Mouse (Mus musculus) left cerebral cortex, adult 2 months (tissue): ENCODE measurements around the gene Kiss1r. TPM values are rescaled to one million over a fixed set of nuclear protein-coding genes. Genes with fewer than 3 reads are reported as not detected.

Source experiments
- DNase-seq, 2 experiments: peaks; one replicate each; pipeline ENCODE4 v3.0.0; 2021 to 2022; ENCODE audit warnings: low spot score in 2 of 2, mixed read lengths in 1 of 2; ENCODE audit errors: extremely low spot score in 1 of 2
- H3K27ac ChIP-seq: fragments of 200-600 bp; 2 replicates; pipeline ENCODE4 v1.8.1; 2022
- H3K4me3 ChIP-seq: fragments of 200-600 bp; 2 replicates; pipeline ENCODE4 v1.8.1; 2022
- CTCF ChIP-seq: fragments of 200-600 bp; IDR thresholded peaks from 2 replicates; pipeline ENCODE4 v1.8.1; 2022; ENCODE audit warnings: antibody characterized with exemption, mild to moderate bottlenecking, moderate library complexity
- intact Hi-C: fragments of 180-260 bp; cut with DNase I; formaldehyde crosslinking; loops from one replicate; pipeline ENCODE4 v1.15.1; 2025
- total RNA-seq, 2 experiments: library from RNA; stranded (reverse); gene quantifications; 2 replicates each; pipeline ENCODE4 v1.2.3; 2021

Kiss1r gene
- total RNA-seq, 2 experiments from 2014 or later = 6.6 to 9.1 TPM

GRCm38 (mm10) chr10:79969124-79969568 is 52.4 kb downstream of the Kiss1r start:
- TF ChIP-seq CTCF = peak; percentile 11; the same call in 1 of the 2 replicates
- no peak overlapping the region for H3K27ac ChIP-seq
- intact Hi-C loops = no loop called here
- H3K4me3 ChIP-seq = no peak overlapping the region
- no peak for DNase-seq

GRCm38 (mm10) chr10:79970415-79971182 is 53.8 kb downstream of the Kiss1r start, which contains the start of gene Grin3b:
TSS of gene Grin3b (plus strand) at chr10:79970715.
- intact Hi-C loops = no loop called here
- Histone ChIP-seq H3K4me3 (peak within 1 kb of the TSS; percentile 29), H3K27ac (no peak within 1 kb of the TSS)
- no peak for TF ChIP-seq CTCF
- DNase-seq = no peak

GRCm38 (mm10) chr10:79971183-79971497 is 54.4 kb downstream of the Kiss1r start:
- peak overlapping the region; percentile 29 for H3K4me3 ChIP-seq
- intact Hi-C loops = no loop called here
- no peak overlapping the region for H3K27ac ChIP-seq
- TF ChIP-seq CTCF = no peak
- no peak for DNase-seq

Other genes starting within 250 kb of the Kiss1r start
- 10 to 100 TPM; 79.3 to 80.6 TPM for gene Tpgs1, start 247.6 kb upstream of the Kiss1r start, total RNA-seq
- 10 to 100 TPM; 80.7 to 84.8 TPM for gene Cdc34, start 234.8 kb upstream of the Kiss1r start, total RNA-seq
- gene Gzmm, start 228.0 kb upstream of the Kiss1r start, total RNA-seq = 1 to 10 TPM; 2.1 to 4.0 TPM
- gene Bsg, start 212.5 kb upstream of the Kiss1r start, total RNA-seq = 100 to 1,000 TPM; 539 to 573 TPM
- gene Hcn2, start 200.3 kb upstream of the Kiss1r start, total RNA-seq = 100 to 1,000 TPM; 129 to 142 TPM
- 10 to 100 TPM; 45.1 to 51.6 TPM for gene Polrmt, start 170.4 kb upstream of the Kiss1r start, total RNA-seq
- gene Fgf22, start 161.9 kb upstream of the Kiss1r start, total RNA-seq = 1 to 10 TPM; 4.5 to 4.8 TPM
- 10 to 100 TPM; 93.3 to 97.5 TPM for gene Rnf126, start 150.0 kb upstream of the Kiss1r start, total RNA-seq
- 1 to 10 TPM; 2.5 to 2.6 TPM for gene Fstl3, start 139.7 kb upstream of the Kiss1r start, total RNA-seq
- gene Prss57, start 126.0 kb upstream of the Kiss1r start, total RNA-seq = under 1 TPM; 0.58 to 0.75 TPM
- gene Palm, start 123.4 kb upstream of the Kiss1r start, total RNA-seq = 100 to 1,000 TPM; 293 to 312 TPM
- gene Misp, start 96.0 kb upstream of the Kiss1r start, total RNA-seq = under 1 TPM; 0.59 to 0.89 TPM
- gene Ptbp1, start 62.5 kb upstream of the Kiss1r start, total RNA-seq = 10 to 100 TPM; 55.5 to 61.7 TPM
- 1 to 10 TPM; 1.7 to 2.6 TPM for gene Prtn3, start 42.5 kb upstream of the Kiss1r start, total RNA-seq
- 10 to 100 TPM; 51.8 to 63.0 TPM for gene Plppr3, start 42.3 kb upstream of the Kiss1r start, total RNA-seq
- gene Elane, start 30.7 kb upstream of the Kiss1r start, total RNA-seq = not detected
- gene Cfd, start 26.1 kb upstream of the Kiss1r start, total RNA-seq = not detected
- 10 to 100 TPM; 55.3 to 55.5 TPM for gene Med16, start 8.0 kb upstream of the Kiss1r start, total RNA-seq
- not detected for gene Gm26602, start 6.1 kb upstream of the Kiss1r start, total RNA-seq
- gene R3hdm4, start 4.2 kb downstream of the Kiss1r start, total RNA-seq = 100 to 1,000 TPM; 318 to 346 TPM
- 1 to 10 TPM; 5.7 to 10.0 TPM for gene Arid3a, start 10.1 kb downstream of the Kiss1r start, total RNA-seq
- 10 to 100 TPM; 45.4 to 49.4 TPM for gene Wdr18, start 43.2 kb downstream of the Kiss1r start, total RNA-seq
- under 1 TPM; 0.14 to 0.20 TPM for gene Grin3b, start 53.7 kb downstream of the Kiss1r start, total RNA-seq
- gene Tmem259, start 67.4 kb downstream of the Kiss1r start, total RNA-seq = 100 to 1,000 TPM; 122 to 126 TPM
- gene Cnn2, start 71.6 kb downstream of the Kiss1r start, total RNA-seq = 1 to 10 TPM; 5.6 to 8.0 TPM
- 10 to 100 TPM; 13.5 to 13.8 TPM for gene Abca7, start 79.5 kb downstream of the Kiss1r start, total RNA-seq
- 1 to 10 TPM; 3.5 TPM for gene Arhgap45, start 99.7 kb downstream of the Kiss1r start, total RNA-seq
- 10 to 100 TPM; 73.0 to 76.0 TPM for gene Polr2e, start 122.8 kb downstream of the Kiss1r start, total RNA-seq
- 100 to 1,000 TPM; 494 to 526 TPM for gene Gpx4, start 130.2 kb downstream of the Kiss1r start, total RNA-seq
- gene Sbno2, start 188.6 kb downstream of the Kiss1r start, total RNA-seq = 10 to 100 TPM; 21.4 to 22.1 TPM
- gene Stk11, start 198.8 kb downstream of the Kiss1r start, total RNA-seq = 100 to 1,000 TPM; 102 to 106 TPM
- 100 to 1,000 TPM; 356 to 366 TPM for gene Atp5d, start 221.7 kb downstream of the Kiss1r start, total RNA-seq
- 100 to 1,000 TPM; 431 to 456 TPM for gene Cbarp, start 223.9 kb downstream of the Kiss1r start, total RNA-seq
- 100 to 1,000 TPM in 1 of 2 experiments, 10 to 100 TPM in 1; 80.7 to 127 TPM for gene Midn, start 231.3 kb downstream of the Kiss1r start, total RNA-seq
- gene Cirbp, start 249.0 kb downstream of the Kiss1r start, total RNA-seq = 10 to 100 TPM; 75.8 to 93.0 TPM